Mouse (Mus musculus): ENCODE data around the gene Ubtd1. TPM values are rescaled to one million over a fixed set of nuclear protein-coding genes. Genes with fewer than 3 reads are reported as not detected.

Ubtd1 gene
- polyA plus RNA-seq, 1 experiment from 2014 or later, result 21.3 TPM

GRCm38 (mm10) chr19:42031112-42031511 lies 49.5 kb downstream of the Ubtd1 start:
- DNase-seq (ENCODE audit: low spot score) (no peak), ATAC-seq (ENCODE audit: low FRiP score, low TSS enrichment) (no peak)
- peaks cover 3% of the 10 kb centered on the region; the same call in 1 of the 2 replicates for H3K36me3 ChIP-seq (ENCODE audit: control insufficient read depth, insufficient read depth, low read length)
- no peaks in the 10 kb centered on the region for H3K27me3 ChIP-seq (ENCODE audit: control insufficient read depth, insufficient read depth, low read length)
- no peak overlapping the region for H3K4me3 ChIP-seq (ENCODE audit: low read depth, low read length)
- H3K27ac ChIP-seq (replicated peaks), result no peak overlapping the region
- 82% methylated on average over 5 of the region's 5 CpGs for WGBS
- TF ChIP-seq EP300 (optimal IDR thresholded peaks at IDR 0.05) (no peak), CTCF (IDR thresholded peaks at IDR 0.05; ENCODE audit: low read depth) (no peak)
- H3K9ac ChIP-seq (ENCODE audit: low read length), result no peak overlapping the region
- no peaks in the 10 kb centered on the region for H3K9me3 ChIP-seq (ENCODE audit: control insufficient read depth, low read length)
- no peaks in the 10 kb centered on the region for H3K4me1 ChIP-seq (replicated peaks; ENCODE audit: control insufficient read depth, insufficient read depth)
- no peak overlapping the region for H3K4me2 ChIP-seq (replicated peaks; ENCODE audit: low read depth)

GRCm38 (mm10) chr19:42033611-42034010 lies 52.0 kb downstream of the Ubtd1 start:
- ATAC-seq (ENCODE audit: low FRiP score, low TSS enrichment) (no peak), DNase-seq (ENCODE audit: low spot score) (no peak)
- TF ChIP-seq CTCF (IDR thresholded peaks at IDR 0.05; ENCODE audit: low read depth) (no peak), EP300 (optimal IDR thresholded peaks at IDR 0.05) (no peak)
- H3K4me2 ChIP-seq (replicated peaks; ENCODE audit: low read depth), result no peak overlapping the region
- 90% methylated on average over 14 of the region's 14 CpGs for WGBS
- H3K27me3 ChIP-seq (ENCODE audit: control insufficient read depth, insufficient read depth, low read length), result no peaks in the 10 kb centered on the region
- no peak overlapping the region for H3K27ac ChIP-seq (replicated peaks)
- no peaks in the 10 kb centered on the region for H3K4me1 ChIP-seq (replicated peaks; ENCODE audit: control insufficient read depth, insufficient read depth)
- H3K9ac ChIP-seq (ENCODE audit: low read length), result no peak overlapping the region
- no peak overlapping the region for H3K4me3 ChIP-seq (ENCODE audit: low read depth, low read length)
- H3K36me3 ChIP-seq (ENCODE audit: control insufficient read depth, insufficient read depth, low read length), result peaks cover 3% of the 10 kb centered on the region; the same call in 1 of the 2 replicates
- no peaks in the 10 kb centered on the region for H3K9me3 ChIP-seq (ENCODE audit: control insufficient read depth, low read length)

- Histone ChIP-seq H3K9ac (ENCODE audit: low read length) (no peak overlapping the region), H3K36me3 (ENCODE audit: control insufficient read depth, insufficient read depth, low read length) (peaks cover 3% of the 10 kb centered on the region; the same call in 1 of the 2 replicates), H3K9me3 (ENCODE audit: control insufficient read depth, low read length) (no peaks in the 10 kb centered on the region), H3K4me2 (replicated peaks; ENCODE audit: low read depth) (no peak overlapping the region), H3K4me3 (ENCODE audit: low read depth, low read length) (no peak overlapping the region), H3K27ac (replicated peaks) (no peak overlapping the region), H3K4me1 (replicated peaks; ENCODE audit: control insufficient read depth, insufficient read depth) (no peaks in the 10 kb centered on the region), H3K27me3 (ENCODE audit: control insufficient read depth, insufficient read depth, low read length) (no peaks in the 10 kb centered on the region)
- WGBS, result 66% methylated on average over 9 of the region's 9 CpGs
- TF ChIP-seq EP300 (optimal IDR thresholded peaks at IDR 0.05) (no peak), CTCF (IDR thresholded peaks at IDR 0.05; ENCODE audit: low read depth) (no peak)
- no peak for DNase-seq (ENCODE audit: low spot score)
- no peak for ATAC-seq (ENCODE audit: low FRiP score, low TSS enrichment)
Observed at GRCm38 (mm10) chr19:42034146-42034775, 52.7 kb downstream of the Ubtd1 start.

GRCm38 (mm10) chr19:42034881-42035455 lies 53.4 kb downstream of the Ubtd1 start:
- TF ChIP-seq CTCF (IDR thresholded peaks at IDR 0.05; ENCODE audit: low read depth), result no peak
- no peak for TF ChIP-seq EP300 (optimal IDR thresholded peaks at IDR 0.05)
- no peak overlapping the region for H3K4me3 ChIP-seq (ENCODE audit: low read depth, low read length)
- H3K27me3 ChIP-seq (ENCODE audit: control insufficient read depth, insufficient read depth, low read length), result no peaks in the 10 kb centered on the region
- no peaks in the 10 kb centered on the region for H3K4me1 ChIP-seq (replicated peaks; ENCODE audit: control insufficient read depth, insufficient read depth)
- no peak overlapping the region for H3K27ac ChIP-seq (replicated peaks)
- H3K36me3 ChIP-seq (ENCODE audit: control insufficient read depth, insufficient read depth, low read length), result peaks cover 3% of the 10 kb centered on the region; the same call in 1 of the 2 replicates
- WGBS, result 56% methylated on average over 11 of the region's 11 CpGs
- no peaks in the 10 kb centered on the region for H3K9me3 ChIP-seq (ENCODE audit: control insufficient read depth, low read length)
- 0 out of 2 replicates have a peak, but pooled peaks have one; percentile 18 for ATAC-seq (ENCODE audit: low FRiP score, low TSS enrichment)
- no peak overlapping the region for H3K4me2 ChIP-seq (replicated peaks; ENCODE audit: low read depth)
- no peak for DNase-seq (ENCODE audit: low spot score)
- H3K9ac ChIP-seq (ENCODE audit: low read length), result no peak overlapping the region

- Histone ChIP-seq H3K4me2 (replicated peaks; ENCODE audit: low read depth) (no peak within 1 kb of the TSS), H3K36me3 (ENCODE audit: control insufficient read depth, insufficient read depth, low read length) (peaks cover 3% of the 10 kb centered on the region; the same call in 1 of the 2 replicates), H3K9ac (ENCODE audit: low read length) (no peak within 1 kb of the TSS), H3K4me3 (ENCODE audit: low read depth, low read length) (no peak within 1 kb of the TSS), H3K27ac (replicated peaks) (no peak within 1 kb of the TSS), H3K4me1 (replicated peaks; ENCODE audit: control insufficient read depth, insufficient read depth) (no peaks in the 10 kb centered on the region), H3K27me3 (ENCODE audit: control insufficient read depth, insufficient read depth, low read length) (no peaks in the 10 kb centered on the region), H3K9me3 (ENCODE audit: control insufficient read depth, low read length) (no peaks in the 10 kb centered on the region)
- ATAC-seq (ENCODE audit: low FRiP score, low TSS enrichment) (peak; percentile 87), DNase-seq (ENCODE audit: low spot score) (peak; percentile 89)
- 64% methylated on average over 19 of the region's 19 CpGs for WGBS
- TF ChIP-seq EP300 (optimal IDR thresholded peaks at IDR 0.05) (no peak), CTCF (IDR thresholded peaks at IDR 0.05; ENCODE audit: low read depth) (peak; percentile 98)
Observed at GRCm38 (mm10) chr19:42035456-42036248, 54.1 kb downstream of the Ubtd1 start, which contains the start of gene Ankrd2. TSS of gene Ankrd2 (plus strand) at chr19:42036000.
